Mouse (Mus musculus) forebrain, embryonic 13.5 days (tissue): ENCODE measurements around the gene Slc25a1. TPM values are rescaled to one million over a fixed set of nuclear protein-coding genes. Genes with fewer than 3 reads are reported as not detected.

Experiments used
- ATAC-seq: fragments of 200-750 bp; cut with Nextera tagmentation; 2 replicates; pipeline ENCODE4 v1.8.0; 2017
- H3K27ac ChIP-seq: fragments of 300-500 bp; sonication (generic); 2 replicates; pipeline ENCODE4 v1.5.1; 2015; ENCODE audit warnings: inconsistent platforms, mild to moderate bottlenecking, moderate library complexity
- H3K27me3 ChIP-seq: fragments of 300-500 bp; sonication (generic); 2 replicates; pipeline ENCODE4 v1.6.1; 2015; ENCODE audit warnings: mild to moderate bottlenecking, inconsistent platforms
- H3K36me3 ChIP-seq: fragments of 300-500 bp; sonication (generic); 2 replicates; pipeline ENCODE4 v1.6.1; 2015; ENCODE audit warnings: mild to moderate bottlenecking, inconsistent platforms; ENCODE audit not compliant: poor library complexity, severe bottlenecking
- H3K4me1 ChIP-seq: fragments of 300-500 bp; sonication (generic); 2 replicates; pipeline ENCODE4 v1.6.1; 2015; ENCODE audit warnings: inconsistent platforms
- H3K4me2 ChIP-seq: fragments of 300-500 bp; sonication (generic); 2 replicates; pipeline ENCODE4 v1.6.1; 2015; ENCODE audit warnings: inconsistent platforms, mild to moderate bottlenecking, moderate library complexity
- H3K4me3 ChIP-seq: fragments of 300-500 bp; sonication (generic); 2 replicates; pipeline ENCODE4 v1.5.1; 2015; ENCODE audit warnings: mild to moderate bottlenecking, inconsistent platforms
- H3K9ac ChIP-seq: fragments of 300-500 bp; sonication (generic); 2 replicates; pipeline ENCODE4 v1.6.1; 2015; ENCODE audit warnings: mild to moderate bottlenecking, inconsistent platforms
- H3K9me3 ChIP-seq: fragments of 300-500 bp; sonication (generic); replicated peaks from 2 replicates; pipeline ENCODE4 v1.6.1; 2016; ENCODE audit warnings: inconsistent platforms
- WGBS: fragments of 180-500 bp; shearing (Covaris S2); methylation state at CpG from one replicate; pipeline ENCODE4 v1.1.7; 2015; 5-methylcytosine and 5-hydroxymethylcytosine counted together
- polyA plus RNA-seq: library from polyadenylated mRNA; unstranded; fragments of >200 nt; fragmentation: Nextera tagmentation; extraction: Ambion mirVana; gene quantifications from 2 replicates; pipeline ENCODE4 v1.2.1, GENCODE M21; 2015

The Slc25a1 gene
- polyA plus RNA-seq, 1 experiment from 2014 or later: 104 TPM

DNA sequence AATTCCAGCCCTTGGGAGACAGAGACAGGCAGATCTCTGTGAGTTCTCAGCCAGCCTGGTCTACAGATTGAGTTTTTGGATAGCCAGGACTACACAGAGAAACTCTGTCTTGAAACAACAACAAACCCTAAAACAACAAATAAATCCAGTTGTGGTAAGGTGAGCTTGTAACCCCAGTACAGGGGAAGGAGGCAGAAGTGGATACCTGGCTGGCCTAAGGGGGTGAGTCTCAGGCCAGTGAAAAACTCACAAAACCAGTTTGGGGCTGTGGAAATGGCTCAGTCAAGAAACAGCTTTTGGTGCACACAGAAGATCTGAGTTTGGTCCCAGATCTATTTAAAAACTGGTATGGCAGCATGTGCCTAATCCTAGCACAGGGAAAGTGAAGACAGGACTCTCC, 45.8 kb downstream of the Slc25a1 start:
- no peak overlapping the region for H3K27ac ChIP-seq
- H3K36me3 ChIP-seq: peaks cover 39% of the 10 kb centered on the region
- no peak overlapping the region for H3K4me2 ChIP-seq
- no peak for ATAC-seq
- H3K4me1 ChIP-seq: peaks cover 13% of the 10 kb centered on the region; the same call in 1 of the 2 replicates
- H3K4me3 ChIP-seq: no peak overlapping the region
- H3K9me3 ChIP-seq: no peaks in the 10 kb centered on the region
- H3K27me3 ChIP-seq: no peaks in the 10 kb centered on the region
- no peak overlapping the region for H3K9ac ChIP-seq

DNA sequence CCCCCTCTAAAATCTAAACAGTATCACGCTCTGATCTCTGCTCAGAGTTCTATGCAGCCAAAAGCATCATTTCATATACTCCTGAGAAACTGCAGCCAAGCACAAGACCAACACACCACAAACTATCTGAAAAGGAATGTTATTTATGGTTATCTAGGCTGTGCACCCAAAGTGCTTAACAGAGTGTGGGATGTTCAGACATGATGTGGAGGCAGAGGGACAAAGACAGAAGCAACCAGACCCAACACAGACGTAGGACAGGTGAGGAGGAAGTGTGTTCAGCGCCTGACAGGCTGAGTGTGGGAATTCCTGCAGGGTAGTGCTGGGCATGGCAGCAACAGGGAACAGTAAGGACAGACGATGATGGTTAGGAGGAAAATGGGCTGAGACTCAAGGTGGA, 48.4 kb downstream of the Slc25a1 start:
- H3K9me3 ChIP-seq: no peaks in the 10 kb centered on the region
- no peak overlapping the region for H3K9ac ChIP-seq
- no peaks in the 10 kb centered on the region for H3K27me3 ChIP-seq
- no peak for ATAC-seq
- peaks cover 3% of the 10 kb centered on the region; the same call in 1 of the 2 replicates for H3K4me1 ChIP-seq
- peaks cover 43% of the 10 kb centered on the region for H3K36me3 ChIP-seq
- no peak overlapping the region for H3K27ac ChIP-seq
- WGBS: 97% methylated on average over 4 of the region's 4 CpGs
- H3K4me2 ChIP-seq: no peak overlapping the region
- H3K4me3 ChIP-seq: no peak overlapping the region

DNA sequence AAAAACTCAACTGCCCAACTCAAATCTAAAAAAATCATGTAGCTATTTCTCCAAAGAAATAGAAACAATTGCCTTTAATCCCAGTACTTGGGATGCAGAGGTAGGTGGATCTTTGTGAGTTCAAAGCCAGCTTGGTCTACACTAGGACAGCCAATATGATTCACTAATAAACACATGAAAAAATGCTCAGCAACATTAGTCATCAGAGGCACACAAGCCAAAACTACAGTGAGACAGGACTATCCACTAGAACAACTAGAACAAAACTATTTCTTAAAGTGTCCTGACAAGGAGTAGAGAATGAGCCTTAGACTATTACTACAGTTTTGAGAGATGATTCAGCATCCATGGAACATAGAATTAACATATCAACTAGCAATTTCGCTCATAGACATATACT, 51.9 kb downstream of the Slc25a1 start:
- Histone ChIP-seq H3K9ac (no peak overlapping the region), H3K4me1 (no peaks in the 10 kb centered on the region), H3K36me3 (peaks cover 41% of the 10 kb centered on the region), H3K27me3 (no peaks in the 10 kb centered on the region), H3K4me2 (no peak overlapping the region), H3K9me3 (no peaks in the 10 kb centered on the region), H3K4me3 (no peak overlapping the region), H3K27ac (no peak overlapping the region)
- ATAC-seq: no peak
- 93% methylated on average over 1 of the region's 1 CpGs for WGBS

Other genes starting within 250 kb of the Slc25a1 start
- gene Med15, start 195.3 kb downstream of the Slc25a1 start, polyA plus RNA-seq: 42.0 and 45.2 TPM in 2 replicates
- 53.4 and 55.6 TPM in 2 replicates for gene Klhl22, start 168.6 kb downstream of the Slc25a1 start, polyA plus RNA-seq
- gene Scarf2, start 130.9 kb downstream of the Slc25a1 start, polyA plus RNA-seq: 0.76 and 1.1 TPM in 2 replicates
- gene B830017H08Rik, start 95.1 kb downstream of the Slc25a1 start, polyA plus RNA-seq: 0.27 and 0.55 TPM in 2 replicates
- 4.5 and 6.1 TPM in 2 replicates for gene Car15, start 89.9 kb downstream of the Slc25a1 start, polyA plus RNA-seq
- 0.35 and 0.49 TPM in 2 replicates for gene Gm20518, start 36.5 kb downstream of the Slc25a1 start, polyA plus RNA-seq
- 0.05 TPM in 2 replicates for gene Tssk1, start 34.0 kb downstream of the Slc25a1 start, polyA plus RNA-seq
- gene Dgcr2, start 29.7 kb downstream of the Slc25a1 start, polyA plus RNA-seq: 85.6 and 101 TPM in 2 replicates
- gene Tssk2, start 29.6 kb downstream of the Slc25a1 start, polyA plus RNA-seq: not detected in 2 replicates
- gene Ess2, start 16.9 kb downstream of the Slc25a1 start, polyA plus RNA-seq: 48.9 and 54.6 TPM in 2 replicates
- gene Gsc2, start 13.2 kb downstream of the Slc25a1 start, polyA plus RNA-seq: 0.32 TPM in 1 of 2 replicates, not detected in the other
- not detected in 2 replicates for gene Vpreb2, start 52.2 kb upstream of the Slc25a1 start, polyA plus RNA-seq
- gene Dgcr6, start 124.6 kb upstream of the Slc25a1 start, polyA plus RNA-seq: 164 and 168 TPM in 2 replicates
- 3.7 and 6.3 TPM in 2 replicates for gene Prodh, start 162.0 kb upstream of the Slc25a1 start, polyA plus RNA-seq
- gene Rtn4r, start 199.4 kb upstream of the Slc25a1 start, polyA plus RNA-seq: 7.3 and 7.8 TPM in 2 replicates